Comparison of ENCODE assay signal across 18 mouse cellular contexts in the genomic region with DNA sequence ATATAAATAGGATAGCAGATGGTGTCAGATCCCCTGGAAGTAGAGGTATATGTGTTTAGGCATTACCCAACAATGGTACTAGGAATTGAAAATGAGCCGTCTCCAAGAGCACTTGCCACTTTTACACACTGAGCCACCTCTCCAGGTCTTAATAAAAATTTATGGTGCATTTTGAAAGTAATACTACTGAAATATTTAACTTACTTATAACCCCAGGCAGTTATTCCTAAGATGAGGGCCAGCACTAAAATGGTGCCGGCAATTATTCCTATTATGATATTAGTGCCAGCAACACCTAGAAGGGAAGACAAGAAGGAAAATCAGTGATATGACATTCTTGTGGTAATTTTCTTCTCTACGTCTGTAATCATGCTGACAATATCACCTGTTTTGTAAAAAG.
"Had no signal": no experiment of that assay in that cellular context is flagged by ENCODE, and none has a peak within 500 bp of the region (broad histone marks: within the 10 kb centered on the region; RNA-seq: fewer than 3 reads in every experiment).

No protein-coding gene starts in this region.

- H3K27me3 ChIP-seq: midbrain, embryonic 12.5 days; neural tube, embryonic 13.5 days; neural tube, embryonic 15.5 days had no signal

- ATAC-seq: midbrain, embryonic 16.5 days had no signal

- H3K4me1 ChIP-seq: midbrain, embryonic 12.5 days; neural tube, embryonic 13.5 days; neural tube, embryonic 15.5 days had no signal

- DNase-seq: lung, adult 18-20 months; lung, embryonic 14.5 days; lung, postnatal 10 days; lung, postnatal 4 days; midbrain, embryonic 14.5 days; retina, postnatal 1 day; right cerebral cortex, adult 18-20 months; right cerebral cortex, postnatal 25 days; right cerebral cortex, postnatal 4 days; spleen, adult 18-20 months; thymus, adult 18-20 months; thymus, postnatal 14 days; thymus, postnatal 36 days had no signal

- H3K27ac ChIP-seq: midbrain, embryonic 12.5 days; neural tube, embryonic 13.5 days; neural tube, embryonic 15.5 days had no signal

- H3K4me3 ChIP-seq: midbrain, embryonic 12.5 days; myocyte; neural tube, embryonic 13.5 days; neural tube, embryonic 15.5 days had no signal
